Mouse (Mus musculus) heart, adult 2 months (tissue): ENCODE results near the gene Spata31d1d.
"Not testable (repeated sequence)": the region's sequence is repeated elsewhere in the genome, so short reads cannot be mapped to it uniquely, and the experiment has no call there.

Experiments used
- CTCF ChIP-seq: fragments of 200-600 bp; IDR thresholded peaks from 2 replicates; pipeline ENCODE4 v1.8.1; 2022; ENCODE audit warnings: antibody characterized with exemption, mild to moderate bottlenecking, moderate library complexity
- EP300 ChIP-seq: fragments of 200-500 bp; IDR thresholded peaks from 2 replicates; pipeline ENCODE4 v1.6.1; 2011; ENCODE audit warnings: low read depth, low read length, control low read depth; ENCODE audit not compliant: insufficient read depth
- POLR2A ChIP-seq: fragments of 200-500 bp; IDR thresholded peaks from 2 replicates; pipeline ENCODE4 v1.6.1; 2011; ENCODE audit warnings: mild to moderate bottlenecking, low read depth, low read length, control low read depth; ENCODE audit not compliant: insufficient read depth

- not testable (repeated sequence) for TF ChIP-seq POLR2A, CTCF, EP300
Measured at GRCm38 (mm10) chr13:59700137-59700536, 31.4 kb downstream of the Spata31d1d start.
